Mouse (Mus musculus) midbrain, embryonic 16.5 days (tissue): ENCODE measurements around the gene Sipa1l2. TPM values are rescaled to one million over a fixed set of nuclear protein-coding genes. Genes with fewer than 3 reads are reported as not detected.

Experiments
- ATAC-seq: fragments of 200-750 bp; cut with Nextera tagmentation; 2 replicates; pipeline ENCODE4 v1.8.0; 2017; ENCODE audit warnings: moderate TSS enrichment
- H3K27ac ChIP-seq: fragments of 300-500 bp; sonication (generic); 2 replicates; pipeline ENCODE4 v1.5.1; 2014; ENCODE audit warnings: mild to moderate bottlenecking, low read length, mixed read lengths
- H3K27me3 ChIP-seq: fragments of 300-500 bp; sonication (generic); 2 replicates; pipeline ENCODE4 v1.6.1; 2014; ENCODE audit warnings: low read depth, low read length, mixed read lengths; ENCODE audit not compliant: control insufficient read depth, insufficient read depth
- H3K36me3 ChIP-seq: fragments of 300-500 bp; sonication (generic); 2 replicates; pipeline ENCODE4 v1.6.1; 2014; ENCODE audit warnings: mild to moderate bottlenecking, low read length, moderate library complexity, mixed read lengths; ENCODE audit not compliant: control insufficient read depth, insufficient read depth
- H3K4me1 ChIP-seq: fragments of 300-500 bp; sonication (generic); 2 replicates; pipeline ENCODE4 v1.6.1; 2014; ENCODE audit warnings: mild to moderate bottlenecking, low read length, mixed read lengths; ENCODE audit not compliant: control insufficient read depth, insufficient read depth
- H3K4me2 ChIP-seq: fragments of 300-500 bp; sonication (generic); 2 replicates; pipeline ENCODE4 v1.6.1; 2014; ENCODE audit warnings: mild to moderate bottlenecking, low read length, mixed read lengths
- H3K4me3 ChIP-seq: fragments of 300-500 bp; sonication (generic); 2 replicates; pipeline ENCODE4 v1.5.1; 2014; ENCODE audit warnings: low read depth, mild to moderate bottlenecking, low read length, moderate library complexity, mixed read lengths
- H3K9ac ChIP-seq: fragments of 300-500 bp; sonication (generic); 2 replicates; pipeline ENCODE4 v1.6.1; 2014; ENCODE audit warnings: low read depth, low read length, mixed read lengths
- H3K9me3 ChIP-seq: fragments of 300-500 bp; sonication (generic); replicated peaks from 2 replicates; pipeline ENCODE4 v1.6.1; 2014; ENCODE audit warnings: mild to moderate bottlenecking, low read length, mixed read lengths; ENCODE audit not compliant: control insufficient read depth, poor library complexity, severe bottlenecking
- WGBS: fragments of 180-500 bp; shearing (Covaris S2); extraction: QIAGEN DNeasy Blood & Tissue Kit; methylation state at CpG from one replicate; pipeline ENCODE4 v1.1.7; 2014; 5-methylcytosine and 5-hydroxymethylcytosine counted together
- polyA plus RNA-seq: library from polyadenylated mRNA; unstranded; fragments of >200 nt; fragmentation: Nextera tagmentation; extraction: Ambion mirVana; gene quantifications from 2 replicates; pipeline ENCODE4 v1.2.1, GENCODE M21; 2015

Sipa1l2 gene
- polyA plus RNA-seq, 1 experiment from 2014 or later = 21.7 TPM

DNA sequence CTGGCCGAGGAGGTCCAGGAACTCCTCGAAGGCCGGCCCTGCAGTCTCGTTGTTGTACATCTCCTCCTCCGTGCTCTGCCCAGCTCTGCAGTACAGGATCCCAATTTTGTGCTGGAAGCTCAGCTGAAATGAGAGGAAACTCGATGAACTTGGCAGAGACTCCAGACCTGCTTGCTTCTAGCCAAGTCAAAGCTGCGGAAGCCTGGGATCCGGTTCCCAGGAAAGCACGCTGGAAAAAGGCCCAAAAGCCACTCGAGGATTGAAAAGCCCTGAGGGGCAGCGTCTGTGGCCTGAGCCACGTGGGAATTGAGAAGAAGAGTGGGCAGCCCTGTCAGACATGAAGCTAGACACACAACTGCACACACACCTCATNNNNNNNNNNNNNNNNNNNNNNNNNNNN, 94.7 kb downstream of the Sipa1l2 start:
- Histone ChIP-seq H3K9me3 (no peaks in the 10 kb centered on the region), H3K4me3 (no peak overlapping the region), H3K27me3 (no peaks in the 10 kb centered on the region), H3K4me2 (no peak overlapping the region), H3K9ac (no peak overlapping the region), H3K4me1 (peaks cover 6% of the 10 kb centered on the region; the same call in 1 of the 2 replicates), H3K36me3 (peaks cover 5% of the 10 kb centered on the region; the same call in 1 of the 2 replicates), H3K27ac (no peak overlapping the region; the same call in 1 of the 2 replicates)
- no peak for ATAC-seq
- 62% methylated on average over 12 of the region's 12 CpGs for WGBS

GRCm38 (mm10) chr8:125471374-125471773, 98.2 kb downstream of the Sipa1l2 start:
- Histone ChIP-seq H3K9me3 (no peaks in the 10 kb centered on the region), H3K9ac (no peak overlapping the region), H3K4me2 (no peak overlapping the region), H3K4me3 (no peak overlapping the region), H3K27ac (no peak overlapping the region), H3K4me1 (peaks cover 6% of the 10 kb centered on the region; the same call in 1 of the 2 replicates), H3K36me3 (peaks cover 6% of the 10 kb centered on the region; the same call in 1 of the 2 replicates), H3K27me3 (no peaks in the 10 kb centered on the region)
- ATAC-seq = no peak
- 67% methylated on average over 9 of the region's 9 CpGs for WGBS

DNA sequence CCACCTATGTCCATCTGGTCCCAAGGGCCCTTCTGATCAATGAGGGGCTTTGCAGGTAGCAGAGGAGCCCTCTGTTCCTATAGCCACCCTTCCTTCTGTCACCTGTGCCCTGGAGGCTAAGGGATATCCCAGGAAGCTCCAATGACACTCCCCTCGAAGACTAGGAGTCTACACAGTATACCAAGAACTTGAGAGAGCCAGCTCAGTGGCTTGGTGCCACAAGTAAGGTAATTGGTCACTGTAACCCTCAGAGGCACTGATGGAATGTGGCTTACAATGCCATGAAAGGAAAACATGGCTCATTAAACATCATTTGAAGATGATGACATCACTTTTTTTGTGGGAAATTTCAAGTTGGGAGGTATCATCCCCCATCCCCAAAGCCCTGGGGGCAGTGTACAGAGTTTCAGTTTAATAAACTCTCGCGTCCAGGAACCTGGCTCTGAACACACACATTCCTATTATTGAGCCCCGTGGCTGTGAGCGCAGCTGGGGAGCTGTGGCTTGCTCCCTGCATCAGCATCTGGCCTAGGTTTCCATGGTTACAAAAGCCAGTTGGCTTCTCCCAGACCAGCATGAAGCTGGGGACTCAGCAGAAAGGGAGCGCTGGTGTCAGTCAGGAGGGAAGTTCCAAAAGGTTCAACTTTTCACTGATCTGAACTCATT, 104.3 kb downstream of the Sipa1l2 start:
- H3K4me1 ChIP-seq = peaks cover 18% of the 10 kb centered on the region
- no peak overlapping the region for H3K27ac ChIP-seq
- WGBS = 19% methylated on average over 6 of the region's 6 CpGs
- no peaks in the 10 kb centered on the region for H3K27me3 ChIP-seq
- H3K4me2 ChIP-seq = no peak overlapping the region
- H3K9ac ChIP-seq = no peak overlapping the region
- H3K4me3 ChIP-seq = no peak overlapping the region
- peak; percentile 71; the same call in 1 of the 2 replicates for ATAC-seq
- no peaks in the 10 kb centered on the region for H3K9me3 ChIP-seq
- peaks cover 2% of the 10 kb centered on the region; the same call in 1 of the 2 replicates for H3K36me3 ChIP-seq

- no peak for ATAC-seq
- H3K27ac ChIP-seq = no peak overlapping the region
- H3K4me2 ChIP-seq = no peak overlapping the region
- H3K4me1 ChIP-seq = peaks cover 22% of the 10 kb centered on the region
- no peaks in the 10 kb centered on the region for H3K27me3 ChIP-seq
- 57% methylated on average over 7 of the region's 7 CpGs for WGBS
- H3K9me3 ChIP-seq = no peaks in the 10 kb centered on the region
- H3K9ac ChIP-seq = no peak overlapping the region
- peaks cover 2% of the 10 kb centered on the region; the same call in 1 of the 2 replicates for H3K36me3 ChIP-seq
- no peak overlapping the region for H3K4me3 ChIP-seq
These were observed 106.7 kb downstream of the Sipa1l2 start for GRCm38 (mm10) chr8:125462901-125463300.

GRCm38 (mm10) chr8:125461504-125461903, 108.1 kb downstream of the Sipa1l2 start:
- whole genome bisulfite sequencing = 88% methylated on average over 1 of the region's 1 CpGs
- Histone ChIP-seq H3K4me2 (no peak overlapping the region), H3K4me3 (no peak overlapping the region), H3K9ac (no peak overlapping the region), H3K36me3 (no peaks in the 10 kb centered on the region), H3K9me3 (no peaks in the 10 kb centered on the region), H3K27me3 (no peaks in the 10 kb centered on the region), H3K27ac (no peak overlapping the region), H3K4me1 (peaks cover 22% of the 10 kb centered on the region)
- no peak for ATAC-seq

DNA sequence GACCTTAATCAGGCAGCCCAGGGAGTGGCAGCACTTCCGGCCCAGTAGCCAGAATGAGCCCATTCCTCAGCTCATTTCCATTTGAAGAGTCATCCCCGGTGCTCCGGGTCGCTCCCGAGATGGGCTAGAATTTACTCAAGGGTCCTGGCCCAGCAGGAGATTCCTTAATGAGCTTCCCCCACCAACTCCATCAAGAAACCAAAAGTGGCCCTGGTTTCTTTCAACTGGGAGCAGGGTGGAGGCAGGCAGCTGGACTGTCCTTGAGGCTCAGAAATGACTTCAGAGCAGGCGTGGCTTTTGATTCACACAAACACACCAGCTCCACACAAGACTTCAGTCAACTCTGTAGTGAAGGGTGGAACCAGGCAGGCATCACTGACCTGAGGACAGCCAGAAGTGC, 109.0 kb downstream of the Sipa1l2 start:
- H3K9ac ChIP-seq = no peak overlapping the region
- H3K36me3 ChIP-seq = no peaks in the 10 kb centered on the region
- no peak for ATAC-seq
- peaks cover 17% of the 10 kb centered on the region; the same call in 1 of the 2 replicates for H3K4me1 ChIP-seq
- 24% methylated on average over 6 of the region's 6 CpGs for WGBS
- H3K27ac ChIP-seq = no peak overlapping the region
- H3K9me3 ChIP-seq = no peaks in the 10 kb centered on the region
- no peak overlapping the region for H3K4me3 ChIP-seq
- H3K4me2 ChIP-seq = no peak overlapping the region
- no peaks in the 10 kb centered on the region for H3K27me3 ChIP-seq

GRCm38 (mm10) chr8:125449048-125449447, 120.6 kb downstream of the Sipa1l2 start:
- Histone ChIP-seq H3K4me1 (no peaks in the 10 kb centered on the region), H3K9ac (no peak overlapping the region), H3K9me3 (no peaks in the 10 kb centered on the region), H3K27ac (no peak overlapping the region), H3K4me3 (no peak overlapping the region), H3K4me2 (no peak overlapping the region), H3K27me3 (no peaks in the 10 kb centered on the region), H3K36me3 (peaks cover 9% of the 10 kb centered on the region; the same call in 1 of the 2 replicates)
- no peak for ATAC-seq
- 48% methylated on average over 6 of the region's 6 CpGs for WGBS

DNA sequence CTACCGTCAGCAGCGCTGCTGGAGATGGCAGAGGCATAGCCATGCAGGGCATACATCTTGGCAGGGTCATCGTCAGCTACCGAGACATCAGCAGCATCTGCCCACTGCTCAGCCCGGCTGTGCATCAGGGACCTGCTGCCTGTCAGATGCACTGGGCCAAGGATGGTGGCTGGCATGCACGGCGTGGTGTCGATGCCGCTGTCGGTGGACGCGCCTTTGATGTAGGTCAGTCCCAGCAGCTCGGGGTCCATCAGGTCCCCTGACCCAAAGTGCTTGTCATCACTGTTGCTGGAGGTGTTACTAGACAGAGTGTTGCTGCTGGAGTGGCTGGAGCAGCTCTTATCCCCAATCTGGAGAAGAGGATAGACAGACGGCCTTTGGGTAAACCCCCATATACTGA, 122.1 kb downstream of the Sipa1l2 start:
- Histone ChIP-seq H3K36me3 (peaks cover 13% of the 10 kb centered on the region; the same call in 1 of the 2 replicates), H3K4me2 (no peak overlapping the region), H3K27ac (no peak overlapping the region), H3K9me3 (no peaks in the 10 kb centered on the region), H3K9ac (no peak overlapping the region), H3K27me3 (no peaks in the 10 kb centered on the region), H3K4me1 (no peaks in the 10 kb centered on the region), H3K4me3 (no peak overlapping the region)
- WGBS = 95% methylated on average over 14 of the region's 14 CpGs
- ATAC-seq = no peak

DNA sequence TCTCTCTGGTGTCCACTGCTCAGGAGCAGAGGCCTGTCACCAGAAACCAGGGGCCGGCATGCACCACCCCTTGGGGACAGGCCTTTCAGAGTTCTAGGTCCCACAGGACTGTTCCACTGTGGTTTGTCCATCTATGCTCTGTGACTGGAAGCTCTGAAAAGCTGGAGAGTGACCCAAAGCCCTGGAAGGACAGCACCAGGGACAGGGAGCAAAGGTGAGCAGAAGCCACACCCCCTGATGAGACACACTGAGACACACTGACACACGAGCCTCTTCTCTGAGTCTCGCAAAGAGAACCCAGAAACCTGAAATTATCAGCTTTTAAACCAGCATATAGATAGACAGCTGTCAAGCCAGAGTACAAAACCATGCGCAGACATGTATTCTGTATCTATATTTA, 123.4 kb downstream of the Sipa1l2 start:
- no peaks in the 10 kb centered on the region for H3K27me3 ChIP-seq
- no peaks in the 10 kb centered on the region for H3K9me3 ChIP-seq
- H3K4me1 ChIP-seq = no peaks in the 10 kb centered on the region
- 87% methylated on average over 4 of the region's 4 CpGs for WGBS
- no peak overlapping the region for H3K9ac ChIP-seq
- no peak overlapping the region for H3K4me2 ChIP-seq
- no peak overlapping the region for H3K27ac ChIP-seq
- H3K36me3 ChIP-seq = peaks cover 17% of the 10 kb centered on the region
- no peak overlapping the region for H3K4me3 ChIP-seq
- ATAC-seq = no peak
